Mouse (Mus musculus) embryonic fibroblast, embryonic 13.5 days (primary cell): Measurements from ENCODE around the gene Zfp961.

ENCODE experiments used
- CTCF ChIP-seq: IDR thresholded peaks from 2 replicates; pipeline ENCODE4 v1.5.1; 2011; ENCODE audit warnings: mild to moderate bottlenecking, control low read depth, low read length, moderate library complexity, borderline replicate concordance; ENCODE audit not compliant: insufficient read depth
- POLR2A ChIP-seq: IDR thresholded peaks from 2 replicates; pipeline ENCODE4 v1.6.1; 2011; ENCODE audit warnings: low read depth, mild to moderate bottlenecking, control low read depth, low read length, moderate library complexity

- TF ChIP-seq CTCF (no peak), POLR2A (no peak)
Measured at GRCm38 (mm10) chr8:71968636-71969035, 17.8 kb downstream of the Zfp961 start.
